Mouse (Mus musculus) forebrain, postnatal 0 days (tissue): ENCODE measurements at regions not wholly inside any gene's neighbourhood (a gene's known extent, or its start where the extent isn't known, plus 50 kb on each side); places are given as distances from the start of the nearest gene placed in this dataset.

Experiments
- ATAC-seq: fragments of 200-750 bp; cut with Nextera tagmentation; 2 replicates; pipeline ENCODE4 v1.8.0; 2017; ENCODE audit warnings: mild to moderate bottlenecking, moderate library complexity
- DNase-seq: peaks from one replicate; pipeline ENCODE4 v3.0.0-alpha.2; 2015
- H3K27ac ChIP-seq: fragments of 300-500 bp; sonication (generic); 2 replicates; pipeline ENCODE4 v1.5.1; 2014; ENCODE audit warnings: low read depth, mild to moderate bottlenecking, antibody characterized with exemption, low read length, moderate library complexity, mixed read lengths
- H3K27me3 ChIP-seq: fragments of 300-500 bp; sonication (generic); 2 replicates; pipeline ENCODE4 v1.6.1; 2014; ENCODE audit warnings: mild to moderate bottlenecking, low read length, mixed read lengths; ENCODE audit not compliant: insufficient read depth
- H3K36me3 ChIP-seq: fragments of 300-500 bp; sonication (generic); 2 replicates; pipeline ENCODE4 v1.6.1; 2014; ENCODE audit warnings: mild to moderate bottlenecking, moderate library complexity; ENCODE audit not compliant: insufficient read depth
- H3K4me1 ChIP-seq: fragments of 300-500 bp; sonication (generic); 2 replicates; pipeline ENCODE4 v1.6.1; 2014; ENCODE audit warnings: antibody characterized with exemption; ENCODE audit not compliant: insufficient read depth
- H3K4me2 ChIP-seq: fragments of 300-500 bp; sonication (generic); 2 replicates; pipeline ENCODE4 v1.6.1; 2014; ENCODE audit warnings: low read depth, mild to moderate bottlenecking, moderate library complexity
- H3K4me3 ChIP-seq: fragments of 300-500 bp; sonication (generic); 2 replicates; pipeline ENCODE4 v1.5.1; 2014; ENCODE audit warnings: low read depth, low read length, mixed read lengths
- H3K9ac ChIP-seq: fragments of 300-500 bp; sonication (generic); 2 replicates; pipeline ENCODE4 v1.6.1; 2014; ENCODE audit warnings: mild to moderate bottlenecking
- H3K9me3 ChIP-seq: fragments of 300-500 bp; sonication (generic); 2 replicates; pipeline ENCODE4 v1.6.1; 2016; ENCODE audit warnings: low read length
- CTCF ChIP-seq: sonication (generic); IDR thresholded peaks from 2 replicates; pipeline ENCODE4 v1.5.1; 2016; ENCODE audit warnings: antibody characterized with exemption, control low read depth, low read depth
- WGBS: fragments of 180-500 bp; shearing (Covaris S2); extraction: QIAGEN DNeasy Blood & Tissue Kit; methylation state at CpG from one replicate; pipeline ENCODE4 v1.1.7; 2014; 5-methylcytosine and 5-hydroxymethylcytosine counted together

- no peak for TF ChIP-seq CTCF
- Histone ChIP-seq H3K9ac (no peak overlapping the region), H3K9me3 (no peaks in the 10 kb centered on the region), H3K4me3 (no peak overlapping the region), H3K27ac (no peak overlapping the region), H3K27me3 (no peaks in the 10 kb centered on the region), H3K4me2 (no peak overlapping the region), H3K4me1 (no peaks in the 10 kb centered on the region), H3K36me3 (no peaks in the 10 kb centered on the region)
- DNase-seq (no peak), ATAC-seq (peak; percentile 40; the same call in 1 of the 2 replicates)
These were observed 90.8 kb downstream of the Rpe65 start for GRCm38 (mm10) chr3:159689743-159690142.

DNA sequence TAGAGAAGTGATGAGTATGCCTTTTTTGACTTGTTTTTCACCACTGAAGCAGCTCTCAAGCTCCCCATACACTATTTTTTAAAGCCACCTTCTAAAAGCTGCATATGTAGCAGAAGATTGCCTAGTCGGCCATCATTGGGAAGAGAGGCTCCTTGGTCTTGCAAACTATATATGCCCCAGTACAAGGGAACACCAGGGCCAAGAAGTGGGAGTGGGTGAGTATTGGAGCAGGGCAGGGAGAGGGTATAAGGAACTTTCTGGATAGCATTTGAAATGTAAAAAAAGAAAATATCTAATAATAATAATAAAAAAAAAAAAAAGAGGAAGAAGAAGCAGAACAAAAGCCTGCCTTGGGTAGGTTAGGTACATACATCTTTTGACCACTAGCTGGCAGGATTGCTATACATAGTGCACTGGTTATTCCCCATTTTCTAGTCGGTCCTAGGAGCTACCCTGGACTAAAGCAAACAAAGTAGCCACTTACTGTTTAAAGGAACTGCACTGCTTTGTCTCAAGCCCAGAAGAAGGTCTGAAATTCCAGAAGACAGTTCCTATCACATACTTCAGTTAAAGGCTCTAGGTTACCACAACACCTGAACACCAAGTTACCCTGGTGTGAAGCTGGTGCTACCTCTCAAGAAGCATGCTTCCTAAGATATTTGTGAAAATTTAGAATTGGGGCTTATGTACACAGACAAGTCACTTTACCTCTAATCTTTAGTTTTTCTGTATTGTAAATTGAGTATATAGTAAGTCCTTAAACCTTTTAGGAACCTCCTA lies 114.9 kb upstream of the Wls start:
- Histone ChIP-seq H3K9ac (no peak overlapping the region), H3K9me3 (no peaks in the 10 kb centered on the region), H3K4me1 (no peaks in the 10 kb centered on the region), H3K4me3 (no peak overlapping the region), H3K27ac (no peak overlapping the region), H3K27me3 (no peaks in the 10 kb centered on the region), H3K36me3 (no peaks in the 10 kb centered on the region), H3K4me2 (no peak overlapping the region)
- WGBS = 31% methylated on average over 2 of the region's 2 CpGs
- peak; percentile 45; the same call in 1 of the 2 replicates for TF ChIP-seq CTCF
- ATAC-seq (peak; percentile 58; the same call in 1 of the 2 replicates), DNase-seq (no peak)

DNA sequence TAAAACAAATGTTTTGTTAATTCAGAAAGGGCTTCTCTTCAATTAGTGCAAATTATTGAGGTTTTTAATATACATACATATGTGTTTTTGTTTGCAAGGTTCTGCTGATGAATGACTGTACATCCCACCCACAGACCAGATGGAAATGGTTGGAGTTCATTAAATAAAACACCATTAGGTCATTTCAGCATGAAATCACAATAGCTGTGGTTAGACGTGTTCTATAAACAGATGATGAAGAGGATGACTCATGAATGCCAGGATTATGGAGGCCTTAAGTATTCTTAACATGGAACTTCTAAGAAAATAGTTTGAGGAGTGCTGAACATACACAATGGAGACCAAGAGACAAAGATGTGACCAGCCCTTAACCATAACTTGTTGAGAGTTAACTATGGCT lies 107.3 kb upstream of the Wls start:
- no peak overlapping the region for H3K4me2 ChIP-seq
- H3K9me3 ChIP-seq = no peaks in the 10 kb centered on the region
- TF ChIP-seq CTCF = no peak
- WGBS = 47% methylated on average over 1 of the region's 1 CpGs
- no peaks in the 10 kb centered on the region for H3K4me1 ChIP-seq
- ATAC-seq (no peak), DNase-seq (no peak)
- H3K27me3 ChIP-seq = no peaks in the 10 kb centered on the region
- H3K36me3 ChIP-seq = no peaks in the 10 kb centered on the region
- no peak overlapping the region for H3K9ac ChIP-seq
- H3K27ac ChIP-seq = no peak overlapping the region
- no peak overlapping the region for H3K4me3 ChIP-seq

- Histone ChIP-seq H3K4me2 (no peak overlapping the region), H3K27ac (no peak overlapping the region), H3K4me3 (no peak overlapping the region), H3K27me3 (no peaks in the 10 kb centered on the region), H3K9ac (no peak overlapping the region), H3K36me3 (no peaks in the 10 kb centered on the region), H3K4me1 (no peaks in the 10 kb centered on the region), H3K9me3 (no peaks in the 10 kb centered on the region)
- peak; percentile 6 for DNase-seq
- ATAC-seq = peak; percentile 50
- TF ChIP-seq CTCF = no peak
These were observed 106.3 kb upstream of the Wls start for GRCm38 (mm10) chr3:159733141-159733540.

DNA sequence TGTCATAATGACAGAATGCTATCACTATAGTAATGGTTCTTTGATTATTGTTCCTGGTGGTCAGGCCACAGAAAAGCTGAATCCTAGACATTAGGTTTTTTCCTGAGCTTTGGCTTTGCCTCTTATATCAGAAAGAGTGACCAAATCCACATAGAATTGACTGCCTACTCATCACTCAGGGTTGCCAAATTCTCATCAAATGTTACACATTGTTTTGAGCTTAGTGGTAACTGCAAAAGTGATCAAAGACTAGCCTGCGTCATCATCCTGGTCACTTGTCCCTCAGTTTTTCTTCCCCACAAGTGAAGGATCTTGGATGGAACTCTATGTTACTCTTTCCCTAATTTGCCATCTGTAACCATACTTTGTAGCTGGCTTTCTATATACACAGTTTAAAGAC lies 104.9 kb upstream of the Wls start:
- H3K4me3 ChIP-seq = no peak overlapping the region
- WGBS = 93% methylated on average over 1 of the region's 1 CpGs
- no peak for ATAC-seq

GRCm38 (mm10) chr3:159736070-159736469 lies 103.4 kb upstream of the Wls start:
- Histone ChIP-seq H3K9ac (no peak overlapping the region), H3K4me2 (no peak overlapping the region), H3K27me3 (no peaks in the 10 kb centered on the region), H3K4me1 (no peaks in the 10 kb centered on the region), H3K36me3 (no peaks in the 10 kb centered on the region), H3K9me3 (no peaks in the 10 kb centered on the region), H3K4me3 (no peak overlapping the region), H3K27ac (no peak overlapping the region)
- no peak for DNase-seq
- ATAC-seq = no peak
- 67% methylated on average over 1 of the region's 1 CpGs for WGBS
- TF ChIP-seq CTCF = no peak

More for the DNA sequence above, 104.9 kb upstream of the Wls start:
- DNase-seq = no peak
- no peak for TF ChIP-seq CTCF
- no peak overlapping the region for H3K27ac ChIP-seq
- H3K27me3 ChIP-seq = no peaks in the 10 kb centered on the region
- H3K9ac ChIP-seq = no peak overlapping the region
- no peak overlapping the region for H3K4me2 ChIP-seq
- no peaks in the 10 kb centered on the region for H3K36me3 ChIP-seq
- no peaks in the 10 kb centered on the region for H3K4me1 ChIP-seq
- no peaks in the 10 kb centered on the region for H3K9me3 ChIP-seq

GRCm38 (mm10) chr3:159740600-159741279 lies 98.7 kb upstream of the Wls start:
- no peaks in the 10 kb centered on the region for H3K9me3 ChIP-seq
- no peaks in the 10 kb centered on the region for H3K27me3 ChIP-seq
- H3K27ac ChIP-seq = no peak overlapping the region
- 67% methylated on average over 5 of the region's 5 CpGs for WGBS
- H3K36me3 ChIP-seq = no peaks in the 10 kb centered on the region
- ATAC-seq (no peak), DNase-seq (no peak)
- no peak overlapping the region for H3K4me3 ChIP-seq
- H3K4me1 ChIP-seq = no peaks in the 10 kb centered on the region
- H3K4me2 ChIP-seq = no peak overlapping the region
- TF ChIP-seq CTCF = no peak
- no peak overlapping the region for H3K9ac ChIP-seq
